Mouse (Mus musculus) T-helper 1 cell (primary cell): ENCODE data around the gene Ttll12.

Experiments used
- in situ Hi-C: fragments of 300-600 bp; cut with MboI, MseI; formaldehyde crosslinking; loops from one replicate; pipeline ENCODE4 v1.15.1; 2025; ENCODE audit warnings: high pct_unique_total_duplicates

Gene Ttll12

DNA sequence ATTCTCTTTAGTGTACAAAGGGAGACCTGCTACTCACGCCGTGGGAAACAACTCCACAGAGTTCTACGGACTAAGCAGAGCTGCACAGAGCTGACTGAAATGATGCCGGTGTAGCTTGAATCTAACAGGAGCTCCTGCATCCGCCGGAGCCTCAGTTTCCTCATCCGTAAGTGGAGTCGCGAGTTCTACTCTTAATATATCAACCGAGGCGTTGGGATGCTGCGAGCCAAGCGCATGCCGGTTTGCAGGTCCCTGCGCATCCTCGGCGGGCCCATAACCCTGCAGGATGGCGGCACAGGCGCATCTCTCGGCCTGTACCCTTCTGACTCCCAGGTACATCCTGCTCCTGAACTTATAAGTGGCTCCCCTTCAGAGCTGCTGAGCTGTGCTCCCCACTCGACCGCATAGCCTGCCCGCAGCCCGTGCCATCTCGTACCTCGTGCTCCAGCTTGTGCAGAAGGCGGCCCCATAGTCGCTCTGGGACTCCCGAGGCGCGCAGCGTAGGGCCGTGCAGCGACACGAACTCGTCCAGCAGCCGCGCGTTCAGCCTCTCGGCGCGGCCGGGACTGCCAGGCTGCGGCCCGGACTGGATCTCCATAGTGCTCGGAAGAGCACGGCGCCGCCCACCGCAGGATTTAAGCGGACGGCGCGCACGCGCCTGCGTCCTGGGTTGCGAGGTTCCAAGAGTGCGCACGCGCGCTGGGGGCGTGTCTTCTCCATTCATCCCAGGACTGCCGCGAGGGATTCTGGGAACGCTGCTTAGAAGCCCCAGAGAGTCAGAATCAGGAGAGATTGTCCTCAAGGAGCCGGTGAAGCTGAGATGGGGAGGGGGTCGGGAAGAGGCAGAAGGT is at the start of gene Ttll12:
Ttll12 (minus strand) TSS at position 645 of the 851 bp plus-strand sequence.
- in situ Hi-C loops = no loop called here

DNA sequence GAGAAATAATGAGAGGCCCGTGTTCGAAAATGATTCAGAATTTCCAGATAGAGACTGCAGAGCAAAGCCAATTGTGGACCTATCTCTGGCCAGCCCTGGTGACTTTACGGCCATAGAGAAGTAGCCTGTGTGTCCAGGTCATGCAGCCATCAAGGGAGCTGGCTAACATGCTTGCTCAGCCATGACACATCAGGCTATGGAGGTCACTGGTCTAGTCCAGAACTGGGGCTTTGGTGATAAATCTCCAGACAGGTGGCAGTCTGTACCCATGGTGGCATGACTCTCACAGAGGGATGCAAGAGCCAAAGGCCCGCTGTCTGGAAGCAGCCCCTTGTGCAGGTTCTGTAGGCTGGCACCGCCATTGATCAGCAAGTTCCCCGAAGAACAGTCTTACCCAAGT is 47.6 kb upstream of the Ttll12 start:
- in situ Hi-C loops = no loop called here

DNA sequence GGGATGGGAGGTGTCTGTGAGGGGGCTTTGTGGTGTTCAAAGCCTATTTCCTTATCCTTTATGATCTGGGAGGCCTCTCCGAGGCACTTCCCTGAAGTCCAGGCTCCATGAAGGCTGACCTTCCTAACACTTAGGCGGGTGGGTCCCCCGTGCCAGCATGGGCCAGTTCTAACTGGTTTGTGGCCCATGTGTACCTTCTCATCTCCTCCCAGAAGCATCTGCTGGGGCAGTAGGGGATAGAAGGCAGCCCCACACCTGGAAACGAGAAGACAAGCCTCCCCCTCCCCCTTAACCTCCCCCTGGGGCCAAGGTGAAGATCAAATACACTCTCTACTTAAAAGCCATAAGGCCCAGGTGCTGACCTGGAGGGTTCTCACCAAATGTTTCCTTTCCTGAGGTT is 45.3 kb upstream of the Ttll12 start:
- in situ Hi-C loops = no loop called here

DNA sequence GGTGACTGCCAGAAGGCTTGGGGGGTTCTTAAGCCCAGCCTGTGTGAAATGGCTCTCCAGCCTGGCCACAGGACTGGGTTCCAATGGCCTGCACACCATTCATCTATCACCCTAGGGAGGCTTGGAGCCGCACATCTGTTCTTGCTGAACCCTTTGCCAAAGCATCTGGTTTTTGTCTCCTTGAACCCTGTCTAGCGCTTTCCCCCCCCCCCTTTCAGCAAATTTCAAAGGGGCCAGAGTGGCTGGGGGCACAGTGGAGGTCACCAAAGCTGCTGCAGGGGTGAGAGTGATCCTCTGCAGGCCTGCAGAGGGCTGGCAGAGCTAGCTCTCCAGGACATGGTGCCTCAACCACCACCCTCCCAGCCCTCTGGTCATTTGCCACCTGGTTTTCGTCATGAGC is 44.2 kb upstream of the Ttll12 start:
- in situ Hi-C loops = loop anchor here (10.0 kb wide), 1 partner anchor 416 kb away; no protein-coding TSS in a partner anchor

DNA sequence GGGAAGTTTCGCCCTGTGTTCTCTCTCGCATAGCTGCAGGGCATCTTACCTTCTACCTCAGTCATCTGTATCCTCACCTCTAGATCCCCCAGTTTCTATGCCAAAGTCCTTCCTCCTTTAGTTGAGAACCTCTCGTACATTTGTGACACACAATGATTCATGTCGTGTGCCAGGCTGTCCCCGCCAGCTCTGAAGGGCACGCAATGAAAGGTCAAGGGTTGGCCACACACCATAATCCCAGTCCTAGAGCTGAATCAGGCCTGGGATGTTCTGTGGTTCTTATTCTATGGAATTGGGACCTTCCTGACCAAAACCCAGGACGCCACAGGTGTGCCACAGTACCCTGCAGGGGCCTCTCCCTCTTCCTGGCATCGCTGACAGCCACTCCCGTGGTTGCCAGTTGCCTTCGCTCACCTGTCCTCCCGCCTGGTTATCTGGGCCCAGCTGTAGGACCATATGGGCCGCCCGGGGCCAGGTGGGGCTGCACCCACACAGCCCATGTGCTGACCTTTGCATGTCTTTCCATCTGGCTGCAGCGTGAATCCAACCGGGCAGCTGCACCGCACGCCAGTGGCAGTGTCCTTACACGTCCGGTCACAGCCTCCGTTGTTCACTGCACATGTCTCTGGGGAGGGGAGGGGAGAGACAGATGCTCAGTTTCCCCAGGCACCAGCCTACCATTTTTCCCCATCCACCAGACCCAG is 43.4 kb upstream of the Ttll12 start:
- in situ Hi-C loops = loop anchor here (10.0 kb wide), 1 partner anchor 416 kb away; no protein-coding TSS in a partner anchor

DNA sequence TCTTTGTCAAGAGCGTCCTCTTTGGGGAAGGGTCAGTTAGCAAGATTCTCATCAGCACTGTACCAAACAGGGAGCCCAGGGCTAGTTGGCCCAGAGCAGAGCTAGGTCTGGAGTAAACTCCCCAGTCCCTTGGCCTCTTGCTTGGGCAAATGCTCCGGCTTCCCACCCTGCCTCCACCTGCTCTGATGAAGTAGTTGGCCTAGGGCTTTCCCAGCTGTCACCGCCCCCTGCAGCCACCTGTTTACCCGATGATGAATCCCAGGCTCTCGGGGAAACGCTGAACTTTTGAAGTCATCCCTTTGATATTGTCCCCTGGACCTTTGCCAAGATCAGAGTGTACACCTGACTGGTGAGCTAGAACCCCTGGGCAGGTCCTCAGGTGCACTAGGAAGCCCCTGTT is 41.8 kb upstream of the Ttll12 start:
- in situ Hi-C loops = loop anchor here (10.0 kb wide), 1 partner anchor 418 kb away; no protein-coding TSS in a partner anchor

DNA sequence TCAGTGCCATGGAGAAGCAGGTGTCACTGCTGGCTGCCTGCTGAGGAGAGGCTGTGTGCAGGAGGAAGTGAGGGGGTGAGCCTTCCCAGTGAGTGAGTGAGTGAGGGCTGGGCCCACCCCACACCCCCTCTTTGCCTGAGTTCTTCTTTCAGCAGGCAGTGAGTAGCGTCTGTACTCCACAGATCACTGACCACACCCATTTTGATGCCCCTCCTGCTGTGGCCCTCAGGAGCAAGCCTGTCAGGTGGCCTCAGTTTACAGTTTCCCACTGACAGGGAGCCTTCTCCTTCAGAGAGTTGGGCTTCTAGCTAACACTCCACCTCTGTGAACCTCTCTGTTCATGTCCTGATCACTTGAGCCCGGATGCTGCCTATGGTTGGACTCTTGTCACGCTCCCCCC is 40.3 kb upstream of the Ttll12 start:
- in situ Hi-C loops = loop anchor here (10.0 kb wide), 1 partner anchor 420 kb away; no protein-coding TSS in a partner anchor

DNA sequence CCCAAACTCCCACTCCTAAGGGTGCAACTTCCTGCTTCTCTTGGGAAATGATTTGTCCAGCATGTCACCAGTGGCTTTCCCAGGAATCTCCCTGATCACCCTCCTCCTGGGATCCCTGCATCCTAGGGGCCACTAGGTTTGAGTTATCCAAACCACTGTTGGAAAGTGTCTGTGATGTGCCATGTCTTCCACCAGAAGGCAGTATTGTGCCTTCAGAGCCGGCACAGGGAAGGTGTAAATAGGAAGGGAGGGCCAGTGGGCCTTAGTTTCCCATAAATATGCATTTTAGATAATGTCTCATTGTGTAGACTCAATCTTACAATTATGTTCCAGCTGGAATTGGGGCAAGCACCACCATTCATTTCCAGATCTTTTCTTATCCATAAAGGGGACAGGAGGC is 39.1 kb upstream of the Ttll12 start:
- in situ Hi-C loops = loop anchor here (10.0 kb wide), 1 partner anchor 421 kb away; no protein-coding TSS in a partner anchor

DNA sequence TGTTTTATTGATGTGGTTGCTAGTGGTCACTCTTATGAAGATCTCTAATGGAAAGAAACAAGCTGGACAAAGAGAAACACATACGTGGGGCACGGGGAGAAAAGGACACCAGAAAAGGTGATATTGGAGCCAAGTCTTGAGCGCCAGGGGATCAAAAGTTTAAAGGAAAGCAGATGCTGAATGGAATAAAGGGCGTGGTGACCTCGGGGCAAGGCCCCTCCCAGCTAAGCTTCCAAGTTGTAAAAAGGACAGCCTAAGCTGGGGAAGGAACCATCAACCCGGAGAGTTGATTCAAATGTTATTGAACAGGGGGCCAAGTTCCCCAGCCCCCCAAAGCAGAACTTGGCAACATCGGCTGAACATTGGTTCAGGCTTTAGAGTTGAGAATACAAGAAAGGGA is 36.1 kb upstream of the Ttll12 start:
- in situ Hi-C loops = loop anchor here (10.0 kb wide), 1 partner anchor 424 kb away; no protein-coding TSS in a partner anchor

DNA sequence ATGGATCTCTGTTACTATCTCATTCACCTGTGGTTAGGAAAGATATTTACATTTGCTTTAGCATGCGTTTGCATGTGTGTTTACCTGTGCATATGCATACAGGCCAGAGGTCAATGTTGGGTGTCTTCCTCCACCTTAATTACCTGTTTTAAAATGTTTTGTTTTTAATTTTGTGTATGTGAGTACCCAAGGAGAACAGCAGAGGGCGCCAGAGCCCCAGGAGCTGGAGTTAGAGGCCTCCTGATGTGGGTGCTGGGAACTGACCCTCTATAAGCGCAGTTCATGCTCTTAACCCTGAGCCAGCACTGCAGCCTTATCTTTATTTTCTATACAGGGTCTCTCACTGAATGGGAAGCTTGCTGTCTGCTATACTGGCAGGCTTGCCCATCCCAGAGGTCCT is 34.8 kb upstream of the Ttll12 start:
- in situ Hi-C loops = loop anchor here (10.0 kb wide), 1 partner anchor 425 kb away; no protein-coding TSS in a partner anchor

DNA sequence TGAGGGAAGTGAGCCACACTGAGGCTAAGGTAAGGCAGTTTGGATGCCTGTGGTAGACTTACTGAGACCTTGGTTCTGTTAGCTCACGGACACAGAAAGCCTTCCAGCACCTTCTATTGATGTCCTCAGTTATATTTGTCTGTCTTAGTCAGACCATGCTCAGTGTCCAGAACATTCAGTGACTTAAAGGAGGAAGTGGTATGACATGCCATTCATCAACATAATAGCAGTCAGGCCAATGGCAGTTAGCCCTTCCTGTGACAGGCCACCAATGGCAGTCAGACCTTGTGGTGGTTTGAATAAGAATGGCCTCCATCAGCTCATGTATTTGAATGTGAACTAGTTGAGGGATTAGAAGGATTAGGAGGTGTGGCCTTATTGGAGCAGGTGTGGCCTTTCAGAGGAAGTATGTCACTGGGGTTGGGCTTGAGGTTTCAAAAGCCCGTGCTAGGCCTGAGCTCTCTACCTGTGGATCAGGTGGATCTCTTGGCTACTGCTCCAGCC is 31.2 kb upstream of the Ttll12 start:
- in situ Hi-C loops = no loop called here

DNA sequence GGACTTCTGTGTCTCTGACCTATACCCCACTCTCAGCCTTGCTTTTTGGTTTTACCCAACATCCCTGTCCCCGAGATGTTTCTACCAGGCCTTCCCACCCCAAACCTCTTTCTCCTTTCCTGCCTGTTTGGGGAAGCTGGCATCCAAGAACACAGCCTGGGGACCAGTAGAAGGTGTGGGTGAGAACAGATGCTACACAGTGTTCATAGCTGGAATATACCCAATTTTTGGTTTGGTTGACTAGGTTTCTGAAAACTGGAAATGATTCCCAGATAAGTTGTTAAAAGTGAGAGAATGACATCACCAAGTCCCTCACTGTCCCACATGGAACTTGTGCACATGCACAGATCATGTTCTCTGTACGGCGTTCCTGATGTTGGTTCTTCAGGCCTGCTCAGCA is 20.3 kb upstream of the Ttll12 start:
- in situ Hi-C loops = no loop called here

DNA sequence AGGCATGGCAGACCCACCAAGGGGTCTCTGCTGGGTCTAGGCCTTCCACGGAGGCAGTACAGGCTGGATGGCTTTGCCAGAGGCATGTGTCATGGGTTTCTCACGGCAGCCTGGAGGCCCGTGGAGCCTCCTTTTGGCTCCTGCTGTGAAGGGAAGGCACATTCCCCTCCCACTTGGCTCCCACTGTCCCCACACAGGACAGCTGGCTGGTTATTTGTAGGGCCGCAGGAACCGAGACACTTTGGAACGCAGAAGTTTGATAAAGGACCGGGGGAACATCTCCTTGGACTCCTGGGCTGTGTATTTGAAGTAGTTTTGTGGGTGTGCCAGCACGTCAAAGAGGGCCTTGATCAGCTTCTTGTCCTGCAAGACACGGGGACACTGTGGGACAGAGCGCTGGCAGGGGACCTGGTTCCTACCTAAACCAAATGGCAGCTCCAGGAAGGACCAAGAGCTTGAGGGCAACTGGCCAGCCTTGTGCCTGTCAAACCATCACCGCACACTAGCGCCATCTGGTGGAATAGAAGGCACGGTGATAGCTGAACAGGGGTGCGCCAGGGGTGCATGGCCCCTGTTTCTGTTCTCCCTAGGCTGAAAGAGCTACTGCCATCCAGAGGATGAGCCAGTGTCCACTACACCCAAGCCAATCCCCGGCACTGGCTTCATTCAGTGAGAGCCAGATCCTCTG is 12.3 kb upstream of the Ttll12 start:
- in situ Hi-C loops = no loop called here

DNA sequence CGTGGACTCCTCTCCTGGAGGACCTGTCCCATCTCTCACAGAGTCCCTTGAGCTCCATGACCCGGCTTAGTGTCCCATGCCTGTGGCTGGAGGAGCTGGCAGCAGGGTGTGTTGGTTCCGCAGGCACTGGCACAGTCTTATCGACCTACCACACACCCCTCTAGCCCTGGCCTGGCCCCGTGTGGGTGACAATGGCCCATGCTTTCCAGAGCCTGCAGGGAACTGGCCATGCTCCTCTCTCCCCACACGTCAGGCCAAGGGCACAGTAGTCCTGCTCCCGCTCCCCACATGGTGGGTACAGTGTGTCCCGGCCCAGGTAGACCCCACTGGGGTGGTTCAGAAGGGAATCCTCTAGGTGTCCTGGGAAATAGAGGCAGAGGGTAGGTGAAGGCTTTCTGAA is 11.7 kb upstream of the Ttll12 start:
- in situ Hi-C loops = no loop called here

DNA sequence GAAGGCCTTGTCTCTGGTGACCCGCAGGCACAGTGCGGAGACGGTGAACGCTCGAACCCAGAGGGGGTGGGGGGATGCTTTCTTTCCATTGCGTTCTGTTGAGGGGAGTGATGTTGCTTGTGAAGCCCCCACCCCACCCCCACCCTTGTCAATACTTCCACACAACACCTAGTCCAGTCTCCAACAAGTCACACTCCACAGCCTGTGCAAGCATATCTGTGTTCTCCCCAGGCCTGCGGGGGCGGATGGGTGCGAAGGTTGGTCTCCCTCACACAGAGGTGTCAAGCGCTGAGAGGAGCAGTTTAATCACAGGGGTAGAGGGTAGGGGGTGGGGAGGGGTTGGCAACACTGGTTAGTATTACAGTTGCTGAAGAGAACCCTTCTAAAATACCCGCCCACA is 11.3 kb upstream of the Ttll12 start:
- in situ Hi-C loops = no loop called here

DNA sequence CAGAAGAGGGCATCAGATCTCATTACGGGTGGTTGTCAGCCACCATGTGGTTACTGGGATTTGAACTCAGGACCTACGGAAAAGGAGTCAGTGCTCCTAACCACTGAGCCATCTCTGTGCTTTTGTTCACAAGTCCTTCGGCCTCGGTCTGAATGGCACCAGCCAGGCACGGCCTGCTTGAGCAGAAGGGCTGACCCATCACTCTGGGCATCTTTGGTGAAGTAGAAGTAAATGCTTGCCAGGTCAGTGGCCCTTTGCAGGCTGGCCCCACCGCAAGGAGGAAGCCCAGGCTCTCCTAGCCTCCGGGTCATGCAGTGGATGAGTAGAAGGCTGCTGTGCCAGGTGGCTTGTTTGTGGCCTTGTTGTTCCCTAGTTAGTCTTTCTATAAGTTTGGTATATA is 8.5 kb upstream of the Ttll12 start:
- in situ Hi-C loops = no loop called here

DNA sequence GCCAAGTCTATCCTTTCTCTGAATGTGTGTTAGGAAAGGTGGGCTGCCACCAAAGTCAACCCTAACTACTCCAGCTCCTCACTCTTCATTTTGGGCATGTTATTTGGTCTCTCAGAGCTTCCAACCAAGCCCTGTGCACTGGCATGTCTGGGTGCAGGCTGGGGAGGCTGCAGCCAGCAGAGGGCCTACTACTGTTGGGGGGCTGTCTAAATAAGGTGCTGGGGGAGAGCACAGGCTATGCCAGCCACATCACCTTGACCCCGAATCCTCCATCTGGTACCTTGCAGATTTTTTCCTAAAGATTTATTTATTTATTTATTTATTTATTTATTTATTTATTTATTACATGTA is 8.1 kb upstream of the Ttll12 start:
- in situ Hi-C loops = no loop called here

DNA sequence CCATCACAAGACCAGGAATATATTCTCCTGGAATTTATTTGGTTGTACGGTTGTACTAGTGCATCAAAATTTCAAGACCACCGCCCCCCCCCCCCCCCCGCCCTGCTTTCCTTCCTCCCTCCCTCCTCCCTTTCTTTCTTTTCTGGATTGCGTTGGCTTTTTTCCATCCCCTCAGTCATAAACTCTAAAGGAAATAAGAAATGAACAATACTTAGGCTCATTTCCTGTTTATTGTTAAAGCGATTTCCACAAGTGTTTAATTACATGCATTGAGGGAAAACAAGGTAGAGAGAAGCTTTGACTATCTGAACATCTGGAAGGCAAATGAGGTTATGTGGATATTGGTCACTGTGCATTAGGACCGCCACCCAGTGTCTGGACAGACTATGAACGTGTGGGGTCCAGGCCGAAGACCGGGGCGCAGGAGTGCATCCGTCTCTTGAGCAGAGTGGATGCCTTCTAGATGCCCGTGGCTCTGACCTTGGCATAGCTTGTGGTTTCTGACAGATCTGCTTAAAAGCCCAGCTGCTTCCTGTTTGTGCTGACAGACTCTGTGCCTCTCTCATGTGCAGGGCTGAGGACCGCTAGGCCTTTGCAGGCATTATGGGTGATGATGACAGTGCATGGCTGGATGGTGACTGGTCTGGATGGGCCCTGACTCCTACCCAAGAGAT is 7.6 kb upstream of the Ttll12 start:
- in situ Hi-C loops = no loop called here

DNA sequence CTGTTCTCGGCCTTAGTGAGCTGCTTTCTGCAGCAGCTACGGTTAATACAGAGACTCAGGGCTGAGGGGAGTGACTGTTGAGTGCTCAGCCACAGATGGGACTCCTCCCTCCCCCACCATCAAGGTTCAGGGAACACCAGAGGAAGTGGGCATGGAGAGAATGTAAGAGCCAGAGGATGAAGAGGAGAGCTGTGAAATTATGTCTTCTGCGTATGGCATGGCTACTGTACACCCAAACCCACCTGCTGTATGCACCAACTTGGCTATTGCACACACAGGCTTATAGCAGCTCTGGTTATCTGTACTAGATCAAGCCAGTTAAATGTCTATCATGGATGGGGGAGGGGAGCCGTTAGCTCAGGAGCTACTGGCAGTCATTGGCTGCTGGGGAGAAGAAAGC is 6.2 kb upstream of the Ttll12 start:
- in situ Hi-C loops = no loop called here

DNA sequence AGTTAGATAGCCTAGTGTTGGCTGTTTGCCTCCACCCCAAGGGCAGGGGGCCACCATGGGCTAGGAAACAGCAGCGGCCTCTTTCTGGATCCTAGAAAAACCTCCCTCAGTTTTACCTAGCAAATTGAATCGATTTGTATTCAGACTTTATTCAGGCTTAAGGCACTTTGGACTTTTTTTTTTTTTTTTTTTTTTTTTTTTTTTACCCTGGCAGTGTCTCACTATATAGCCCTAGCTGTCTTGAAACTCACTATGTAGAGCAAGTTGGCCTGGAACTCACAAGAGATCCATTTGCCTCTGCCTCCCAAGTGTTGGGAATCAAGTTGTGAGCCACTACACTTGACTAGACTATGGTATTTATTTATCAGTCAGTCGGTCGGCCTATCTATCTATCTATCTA is 1.9 kb upstream of the Ttll12 start:
- in situ Hi-C loops = no loop called here

DNA sequence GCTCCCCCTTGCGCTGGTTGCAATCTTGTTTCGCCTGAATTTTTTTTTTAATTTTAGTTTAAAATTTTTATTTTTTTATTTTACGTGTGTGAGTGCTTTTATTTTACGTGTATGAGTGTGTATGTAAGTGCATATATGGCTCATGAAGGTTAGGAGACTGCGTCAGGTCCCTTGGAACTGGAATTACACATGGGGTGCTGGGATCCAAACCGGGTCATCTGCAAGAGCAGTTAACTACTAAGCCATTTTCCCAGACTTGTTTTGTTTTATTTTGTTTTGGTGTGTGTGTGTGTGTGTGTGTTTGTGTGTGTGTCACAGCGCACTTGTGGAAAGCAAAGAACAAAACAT is 381 bp upstream of the Ttll12 start:
- in situ Hi-C loops = no loop called here
